Mouse (Mus musculus) midbrain, postnatal 0 days (tissue): ENCODE results near the gene Gng7. TPM values are rescaled to one million over a fixed set of nuclear protein-coding genes. Genes with fewer than 3 reads are reported as not detected.

ENCODE experiments used
- ATAC-seq: fragments of 200-750 bp; cut with Nextera tagmentation; 2 replicates; pipeline ENCODE4 v1.8.0; 2017; ENCODE audit warnings: moderate number of reproducible peaks, mild to moderate bottlenecking, moderate TSS enrichment, moderate library complexity; ENCODE audit not compliant: low FRiP score
- DNase-seq: peaks from one replicate; pipeline ENCODE4 v3.0.0-alpha.2; 2015; ENCODE audit warnings: low spot score
- H3K27ac ChIP-seq: fragments of 300-500 bp; sonication (generic); 2 replicates; pipeline ENCODE4 v1.5.1; 2014; ENCODE audit warnings: low read depth, mild to moderate bottlenecking, low read length, mixed read lengths
- H3K27me3 ChIP-seq: fragments of 300-500 bp; sonication (generic); 2 replicates; pipeline ENCODE4 v1.6.1; 2014; ENCODE audit warnings: low read length, control low read depth, mixed read lengths; ENCODE audit not compliant: insufficient read depth
- H3K36me3 ChIP-seq: fragments of 300-500 bp; sonication (generic); 2 replicates; pipeline ENCODE4 v1.6.1; 2014; ENCODE audit warnings: low read length, control low read depth, mixed read lengths; ENCODE audit not compliant: insufficient read depth
- H3K4me1 ChIP-seq: fragments of 300-500 bp; sonication (generic); 2 replicates; pipeline ENCODE4 v1.6.1; 2014; ENCODE audit warnings: mild to moderate bottlenecking, control low read depth, antibody characterized with exemption, low read length, mixed read lengths; ENCODE audit not compliant: insufficient read depth
- H3K4me2 ChIP-seq: fragments of 300-500 bp; sonication (generic); 2 replicates; pipeline ENCODE4 v1.6.1; 2014; ENCODE audit warnings: low read depth, mild to moderate bottlenecking, low read length, mixed read lengths; ENCODE audit not compliant: poor library complexity, severe bottlenecking
- H3K4me3 ChIP-seq: fragments of 300-500 bp; sonication (generic); 2 replicates; pipeline ENCODE4 v1.5.1; 2014; ENCODE audit warnings: low read depth, mild to moderate bottlenecking, low read length, moderate library complexity
- H3K9ac ChIP-seq: fragments of 300-500 bp; sonication (generic); replicated peaks from 2 replicates; pipeline ENCODE4 v1.6.1; 2014; ENCODE audit warnings: mild to moderate bottlenecking, low read length, moderate library complexity, mixed read lengths; ENCODE audit not compliant: poor library complexity, severe bottlenecking
- H3K9me3 ChIP-seq: fragments of 300-500 bp; sonication (generic); 2 replicates; pipeline ENCODE4 v1.6.1; 2016; ENCODE audit warnings: low read length, control low read depth
- CTCF ChIP-seq: IDR thresholded peaks from 2 replicates; pipeline ENCODE4 v1.5.1; 2016; ENCODE audit warnings: antibody characterized with exemption, mild to moderate bottlenecking
- WGBS: fragments of 180-500 bp; shearing (Covaris S2); extraction: QIAGEN DNeasy Blood & Tissue Kit; methylation state at CpG from one replicate; pipeline ENCODE4 v1.1.7; 2014; 5-methylcytosine and 5-hydroxymethylcytosine counted together
- polyA plus RNA-seq: library from polyadenylated mRNA; unstranded; fragments of >200 nt; fragmentation: Nextera tagmentation; extraction: Ambion mirVana; gene quantifications from 2 replicates; pipeline ENCODE4 v1.2.1, GENCODE M21; 2015
- total RNA-seq: library from RNA; depleted of rRNA; stranded (reverse); fragments of >200 nt; gene quantifications from 2 replicates; pipeline ENCODE4 v1.2.3, GENCODE M21; 2014

Gng7 gene
- total and polyA plus RNA-seq, 2 experiments from 2014 or later = 29.5 to 40.7 TPM

DNA sequence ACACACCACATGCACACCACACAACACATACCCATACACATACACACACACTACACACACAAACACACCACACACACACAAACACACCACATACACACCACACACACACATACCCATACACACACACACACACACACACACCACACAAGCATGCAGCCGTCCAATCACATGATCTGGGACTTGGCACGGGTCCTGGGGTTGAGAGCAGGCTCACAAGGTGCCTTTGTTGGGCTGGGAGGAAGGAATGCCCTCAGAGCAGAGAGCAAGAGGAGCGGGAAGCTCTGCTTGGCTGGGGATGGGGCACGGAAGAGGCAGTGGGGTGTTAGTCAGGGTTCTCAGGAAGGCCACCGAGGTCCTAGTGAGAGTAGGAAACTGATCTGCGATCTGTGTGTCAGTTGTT is 3.9 kb downstream of the Gng7 start:
- Histone ChIP-seq H3K4me3 (no peak overlapping the region), H3K27me3 (no peaks in the 10 kb centered on the region), H3K4me2 (no peak overlapping the region), H3K36me3 (no peaks in the 10 kb centered on the region), H3K27ac (no peak overlapping the region), H3K9ac (no peak overlapping the region), H3K9me3 (no peaks in the 10 kb centered on the region), H3K4me1 (peaks cover 4% of the 10 kb centered on the region; the same call in 1 of the 2 replicates)
- WGBS = 53% methylated on average over 6 of the region's 6 CpGs
- DNase-seq (peak; percentile 39), ATAC-seq (no peak)
- no peak for TF ChIP-seq CTCF

DNA sequence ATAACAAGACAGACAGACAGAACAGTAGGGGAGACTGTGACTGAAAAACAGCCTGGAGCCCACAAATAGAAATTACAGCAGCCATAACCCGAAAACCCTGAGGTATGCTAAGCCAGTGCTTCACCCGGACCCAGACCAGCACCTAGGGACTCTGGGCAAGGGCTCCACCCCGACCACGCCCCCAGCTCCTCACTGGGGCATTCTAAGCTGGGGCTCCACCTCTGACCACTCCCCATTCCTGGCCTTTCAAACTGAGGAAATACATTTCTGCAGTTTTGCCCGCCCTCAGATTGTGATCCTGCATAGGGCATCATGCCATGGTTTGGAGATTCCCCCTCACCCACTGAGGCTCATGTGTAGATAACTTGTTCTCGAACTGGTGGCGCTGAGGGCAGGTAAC is 7.5 kb downstream of the Gng7 start:
- 38% methylated on average over 7 of the region's 7 CpGs for WGBS
- H3K4me1 ChIP-seq = no peaks in the 10 kb centered on the region
- H3K9ac ChIP-seq = no peak overlapping the region
- H3K36me3 ChIP-seq = no peaks in the 10 kb centered on the region
- no peak overlapping the region for H3K27ac ChIP-seq
- no peak for ATAC-seq
- no peak overlapping the region for H3K4me3 ChIP-seq
- no peak for TF ChIP-seq CTCF
- no peak for DNase-seq
- no peaks in the 10 kb centered on the region for H3K9me3 ChIP-seq
- no peak overlapping the region for H3K4me2 ChIP-seq
- no peaks in the 10 kb centered on the region for H3K27me3 ChIP-seq

DNA sequence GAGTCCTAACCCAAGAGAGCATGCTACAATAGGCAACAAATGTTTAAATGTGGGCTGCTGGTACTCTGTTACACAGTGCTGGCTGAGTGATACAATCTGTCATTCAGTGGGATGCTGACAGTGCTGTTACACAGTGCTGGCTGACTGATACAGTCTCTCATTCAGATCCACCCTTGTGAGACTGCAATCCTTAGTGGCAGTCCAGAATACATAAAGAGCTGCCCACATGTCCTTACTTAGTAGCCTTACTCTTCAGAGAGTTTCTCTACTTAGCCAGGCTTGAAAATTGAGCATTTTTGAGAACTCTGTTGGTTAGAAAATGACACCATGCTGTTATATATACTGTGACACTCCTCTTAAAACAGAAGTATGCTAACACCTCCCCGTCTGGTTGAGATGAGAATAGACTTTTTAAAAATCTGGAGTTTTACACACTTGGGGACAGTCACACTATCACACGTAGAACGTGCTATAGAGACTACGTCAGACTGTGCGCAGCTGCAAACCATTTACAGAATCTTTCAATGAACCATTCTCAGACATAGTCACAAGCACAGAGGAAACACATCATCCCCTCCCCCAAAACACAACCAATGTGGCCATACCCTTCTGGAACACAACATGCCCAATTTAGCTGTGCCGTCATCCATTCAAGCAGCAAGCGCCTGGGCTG is 8.6 kb downstream of the Gng7 start:
- peaks cover 4% of the 10 kb centered on the region; the same call in 1 of the 2 replicates for H3K4me1 ChIP-seq
- no peaks in the 10 kb centered on the region for H3K9me3 ChIP-seq
- no peak overlapping the region for H3K4me3 ChIP-seq
- DNase-seq (no peak), ATAC-seq (no peak)
- TF ChIP-seq CTCF = no peak
- H3K27me3 ChIP-seq = no peaks in the 10 kb centered on the region
- no peak overlapping the region for H3K4me2 ChIP-seq
- WGBS = 94% methylated on average over 7 of the region's 7 CpGs
- no peak overlapping the region for H3K27ac ChIP-seq
- no peak overlapping the region for H3K9ac ChIP-seq
- H3K36me3 ChIP-seq = no peaks in the 10 kb centered on the region

DNA sequence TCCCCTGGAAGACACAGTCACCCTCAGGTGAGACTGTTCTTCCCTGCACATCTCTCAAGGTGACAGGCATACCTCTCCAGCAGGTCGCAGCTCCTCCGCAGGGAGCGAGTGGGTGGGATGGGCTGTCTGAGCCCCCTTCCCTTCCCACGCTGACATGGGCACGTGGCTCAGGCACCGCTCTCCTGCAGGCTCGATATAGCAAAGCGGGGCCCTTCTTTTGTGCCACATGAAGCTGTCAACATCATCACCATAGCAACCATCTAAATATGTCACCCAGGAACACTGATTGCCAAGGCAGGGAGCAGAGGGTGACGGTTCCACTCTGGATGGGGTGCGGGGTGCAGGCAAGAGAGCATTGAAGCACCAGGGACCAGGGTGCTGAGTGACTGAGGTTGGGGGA is 13.6 kb downstream of the Gng7 start:
- Histone ChIP-seq H3K4me3 (0 out of 2 replicates have a peak overlapping the region, but pooled peaks have one; percentile 8), H3K4me2 (peak overlapping the region; percentile 22), H3K36me3 (no peaks in the 10 kb centered on the region), H3K4me1 (peaks cover 18% of the 10 kb centered on the region), H3K9me3 (no peaks in the 10 kb centered on the region), H3K9ac (peak overlapping the region; percentile 29), H3K27ac (0 out of 2 replicates have a peak overlapping the region, but pooled peaks have one; percentile 32), H3K27me3 (no peaks in the 10 kb centered on the region)
- WGBS = 20% methylated on average over 10 of the region's 10 CpGs
- DNase-seq (peak; percentile 27), ATAC-seq (no peak)
- no peak for TF ChIP-seq CTCF

DNA sequence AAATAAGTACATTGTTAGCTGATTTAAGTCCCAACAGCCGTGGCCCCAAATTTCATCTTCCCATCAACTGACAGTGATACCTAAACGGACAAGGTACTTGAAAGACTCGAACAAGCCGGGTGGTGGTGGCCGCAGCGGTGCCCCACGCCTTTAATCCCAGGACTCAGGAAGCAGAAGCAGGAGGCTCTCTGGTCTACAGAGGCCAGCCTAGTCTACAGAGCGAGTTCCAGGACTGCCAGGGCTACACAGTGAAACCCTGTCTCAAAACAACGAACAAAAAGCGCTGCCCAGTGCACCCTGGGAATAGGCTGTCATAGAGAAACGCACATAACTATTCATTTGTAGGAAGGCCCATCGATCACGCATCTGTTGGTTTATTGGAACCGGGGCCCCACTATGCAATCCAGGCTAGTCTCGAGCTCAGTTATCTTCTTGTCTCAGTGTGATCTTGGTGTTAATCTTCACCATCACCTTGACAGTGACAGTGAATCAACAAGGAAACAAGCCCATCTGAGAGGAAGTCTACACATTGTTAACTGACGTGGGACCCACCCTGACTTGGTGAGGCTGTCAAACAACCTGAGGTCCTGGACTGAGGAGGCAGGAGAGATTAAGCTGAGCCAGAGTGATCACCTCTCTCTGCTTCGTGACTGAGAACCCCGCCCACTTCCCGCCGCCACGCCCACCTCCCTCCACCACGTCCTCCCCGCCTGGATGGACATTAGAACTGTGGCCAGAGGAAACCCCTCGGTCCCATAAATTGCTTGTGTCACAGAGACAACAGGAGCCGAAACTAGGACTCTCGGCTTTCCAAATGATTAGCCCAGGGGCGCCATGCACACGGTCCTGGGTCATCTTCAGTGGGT is 14.3 kb downstream of the Gng7 start:
- Histone ChIP-seq H3K36me3 (no peaks in the 10 kb centered on the region), H3K9ac (peak overlapping the region; percentile 29), H3K9me3 (no peaks in the 10 kb centered on the region), H3K27ac (0 out of 2 replicates have a peak overlapping the region, but pooled peaks have one; percentile 32), H3K4me1 (peaks cover 18% of the 10 kb centered on the region), H3K4me2 (peak overlapping the region; percentile 22; the same call in 1 of the 2 replicates), H3K27me3 (no peaks in the 10 kb centered on the region), H3K4me3 (0 out of 2 replicates have a peak overlapping the region, but pooled peaks have one; percentile 8)
- no peak for TF ChIP-seq CTCF
- ATAC-seq = no peak
- DNase-seq = no peak
- WGBS = 55% methylated on average over 28 of the region's 28 CpGs
